Mouse (Mus musculus) kidney, postnatal 4 days (tissue): Measurements from ENCODE around the gene Mansc1.
A peak's percentile ranks its signal among the peaks of the same experiment; 100 is the strongest.

Source experiments
- DNase-seq, 2 experiments: peaks; one replicate each; pipeline ENCODE4 v3.0.0; 2021; ENCODE audit warnings: mixed read lengths in 2 of 2

The Mansc1 gene

DNA sequence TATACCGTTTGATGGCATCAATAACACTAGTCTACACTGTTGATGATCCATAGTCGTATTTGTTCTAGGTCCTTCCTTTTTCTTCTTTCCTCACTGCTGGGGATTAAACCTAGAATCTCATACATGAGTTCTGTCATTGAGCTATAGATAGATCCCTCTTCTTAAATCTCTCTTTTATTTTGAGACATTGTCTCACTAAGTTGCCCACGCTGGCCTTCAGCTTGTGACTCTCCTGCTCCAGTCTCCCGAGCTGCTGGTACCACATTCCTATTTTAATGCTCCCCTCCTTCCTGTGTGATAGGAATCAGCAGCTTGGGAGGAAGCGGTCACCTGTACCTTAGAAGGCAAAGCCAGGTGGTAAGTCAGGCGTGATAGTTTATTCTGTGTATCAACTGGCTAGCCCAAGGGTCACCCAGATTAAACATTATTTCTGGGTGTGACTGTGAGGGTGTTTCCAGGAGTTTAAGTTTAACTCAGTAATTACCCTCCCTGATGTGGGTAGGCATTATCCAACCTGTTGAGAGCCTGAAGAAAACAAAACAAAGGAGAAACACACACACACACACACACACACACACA is 34.5 kb downstream of the Mansc1 start:
- DNase-seq: peak; percentile 37 to 64

DNA sequence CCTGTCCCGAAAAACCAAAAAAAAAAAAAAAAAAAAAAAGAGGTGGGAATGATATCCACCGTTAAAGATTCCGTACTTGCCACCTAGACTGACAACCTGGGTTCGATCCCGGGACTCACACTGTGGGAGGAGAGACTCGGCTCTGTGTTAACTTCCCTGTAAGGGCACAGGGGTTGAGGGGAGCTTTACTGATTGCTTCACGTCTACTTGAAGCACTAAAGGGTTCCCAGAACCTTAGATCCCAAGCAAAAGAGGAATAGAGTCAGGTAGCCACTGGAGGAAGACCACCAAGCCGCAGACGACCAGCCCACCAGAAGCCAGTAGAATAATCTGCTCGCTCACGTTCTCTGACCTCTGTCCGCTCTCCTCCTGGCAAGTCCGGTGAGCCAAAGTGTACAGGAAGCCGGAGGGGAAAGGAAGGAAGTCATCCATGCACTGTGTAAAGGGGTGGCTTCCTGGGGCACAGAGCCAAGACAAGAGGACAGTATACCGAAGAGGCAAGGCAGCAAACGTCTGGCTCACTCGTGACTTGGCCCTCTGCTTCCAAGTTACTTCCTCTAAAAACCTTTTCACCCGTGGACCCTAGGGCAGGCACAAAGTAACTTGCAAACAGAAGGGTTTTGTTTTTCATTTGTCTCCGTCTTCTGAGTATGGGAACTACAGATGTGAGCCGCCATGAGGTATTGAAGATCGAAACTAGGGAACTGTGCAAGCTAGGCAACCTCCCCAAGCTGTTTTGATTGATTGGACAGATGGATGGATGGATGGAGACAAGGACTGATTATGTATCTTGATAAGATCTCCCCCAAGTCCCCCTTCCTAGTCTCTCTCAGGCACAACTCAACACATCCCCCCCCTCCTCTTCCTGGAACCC is 37.5 kb downstream of the Mansc1 start:
- peak; percentile 65 to 78 for DNase-seq

DNA sequence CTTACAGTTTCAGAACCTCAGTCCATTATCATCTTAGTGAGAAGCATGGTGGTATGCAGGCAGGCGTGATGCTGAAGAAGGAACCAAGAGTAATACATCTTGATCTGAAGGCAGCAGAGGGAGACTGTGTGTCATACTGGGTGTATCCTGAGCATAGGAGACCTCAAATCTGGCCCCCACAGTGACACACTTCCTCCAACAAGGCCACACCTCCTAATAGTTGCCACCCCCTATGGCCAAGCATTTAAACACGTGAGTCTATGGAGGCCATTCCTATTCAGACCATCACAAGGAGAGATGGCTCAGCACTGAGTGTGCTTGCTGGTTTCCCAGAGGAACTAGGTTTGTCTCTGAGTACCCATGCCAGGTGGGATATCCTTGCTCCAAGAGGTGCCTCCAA is 40.7 kb downstream of the Mansc1 start:
- no peak for DNase-seq

DNA sequence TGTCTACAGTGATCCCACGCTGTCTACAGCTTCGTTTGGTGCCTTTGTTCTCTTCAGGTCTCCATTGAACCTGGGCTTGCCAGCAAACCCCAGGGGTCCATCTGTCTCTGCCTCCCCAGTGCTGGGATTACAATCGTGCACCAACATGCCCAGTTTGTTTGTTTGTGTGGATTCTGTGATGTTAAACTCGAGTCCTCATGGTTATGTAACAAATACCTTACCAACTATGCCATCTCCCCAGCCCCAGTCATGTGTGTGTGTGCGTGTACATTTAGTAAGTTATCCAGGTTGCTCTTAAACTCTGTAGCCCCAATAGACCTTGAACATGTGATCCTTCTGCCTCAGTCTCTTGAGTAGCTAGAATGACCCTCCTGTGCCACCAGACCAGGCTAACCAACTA is 46.0 kb downstream of the Mansc1 start:
- no peak for DNase-seq

DNA sequence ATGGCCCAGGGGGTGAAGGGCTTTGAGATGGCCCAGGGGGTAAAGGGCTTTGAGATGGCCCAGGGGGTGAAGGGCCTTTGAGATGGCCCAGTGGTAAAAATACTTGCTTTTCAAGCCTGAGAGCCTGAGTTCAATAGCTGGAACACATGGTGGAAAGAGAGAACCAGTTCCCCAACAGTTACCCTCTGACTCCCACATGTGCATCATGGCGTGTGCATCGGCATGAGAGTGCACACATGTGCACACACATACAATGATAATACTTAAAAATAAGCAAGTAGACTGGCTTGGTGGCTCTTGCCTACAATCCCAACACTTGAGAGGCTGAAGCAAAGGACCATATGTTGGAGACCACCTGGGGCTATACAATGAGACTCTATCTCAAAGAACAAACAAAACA is 47.7 kb downstream of the Mansc1 start:
- DNase-seq: no peak

DNA sequence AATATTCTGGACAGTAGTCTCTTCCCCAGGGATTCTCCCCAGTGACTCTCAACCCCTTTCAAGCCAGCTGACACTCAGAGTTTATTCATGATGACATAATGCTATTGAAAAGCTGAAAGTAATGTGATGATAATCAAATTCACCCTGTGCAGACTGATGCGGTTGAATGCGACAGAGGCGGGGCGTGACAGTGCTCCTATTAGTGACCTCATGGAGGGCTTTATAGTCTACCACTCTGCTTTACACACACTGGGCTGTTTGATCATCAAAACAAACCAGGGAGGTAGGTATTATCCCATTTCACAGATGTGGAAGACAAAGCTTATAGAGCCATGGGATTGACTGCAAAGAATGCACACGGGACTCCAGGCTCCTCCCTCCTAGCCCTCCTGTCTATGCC is 50.2 kb downstream of the Mansc1 start:
- DNase-seq: no peak

DNA sequence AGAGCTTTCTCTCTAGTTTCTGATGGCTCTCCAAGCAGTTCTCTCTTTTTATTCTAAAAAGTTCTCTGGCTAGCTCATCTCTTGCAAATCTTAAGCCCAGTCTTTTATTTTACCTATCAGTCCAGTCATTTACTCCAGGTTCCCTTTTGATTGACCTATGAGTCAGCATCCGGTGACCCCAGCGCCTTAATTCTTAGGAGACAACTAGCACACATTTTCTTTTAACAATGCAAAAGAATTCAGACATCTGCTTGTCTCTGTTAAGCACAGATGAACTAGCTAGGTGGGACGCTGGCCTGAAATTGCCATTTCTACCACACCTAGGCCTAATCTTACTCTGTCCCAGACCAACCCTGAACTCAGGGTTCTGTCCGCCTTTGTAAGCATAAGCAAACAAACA is 52.8 kb downstream of the Mansc1 start:
- no peak for DNase-seq

DNA sequence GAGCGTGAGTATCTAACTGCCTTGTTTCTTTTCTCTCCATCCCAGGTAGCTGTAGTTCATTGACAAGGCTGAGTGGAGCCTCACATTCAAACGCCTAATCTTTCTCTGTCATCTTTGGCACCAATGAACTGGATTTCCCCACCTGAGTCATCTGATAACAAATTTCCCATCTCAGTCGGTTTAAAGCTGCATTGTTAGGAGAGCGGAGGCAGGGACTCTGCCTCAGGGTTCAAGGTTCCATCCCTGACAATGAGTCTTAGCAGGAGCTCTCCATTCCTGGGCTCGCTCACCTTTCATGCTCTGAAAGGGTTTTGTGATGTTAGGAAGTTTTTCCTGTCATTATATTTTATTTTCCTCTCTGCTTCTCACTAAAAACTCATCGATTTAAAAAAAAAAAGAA is 54.2 kb downstream of the Mansc1 start:
- DNase-seq: no peak

DNA sequence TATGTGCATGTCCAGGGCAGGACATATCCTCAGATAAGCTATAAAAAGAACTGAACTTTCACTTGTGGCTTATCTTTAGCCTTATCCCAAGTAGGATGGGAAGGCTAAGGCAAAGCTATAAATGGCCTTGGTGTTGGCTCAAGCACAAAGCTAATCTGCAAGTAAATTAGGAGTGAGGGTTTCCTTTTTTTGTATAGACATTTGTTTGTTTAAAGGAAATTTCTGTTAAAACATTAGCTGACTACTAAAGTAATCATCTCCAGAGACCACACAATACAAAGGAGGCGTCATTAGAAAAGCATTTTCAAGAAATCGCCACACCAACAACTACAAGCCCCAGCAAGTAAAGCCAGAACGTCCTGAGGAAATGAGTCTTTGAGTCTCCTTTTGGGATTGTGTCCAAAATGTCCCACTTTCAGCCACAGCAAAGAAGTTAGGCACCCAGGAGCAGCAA is 57.0 kb downstream of the Mansc1 start:
- no peak for DNase-seq

DNA sequence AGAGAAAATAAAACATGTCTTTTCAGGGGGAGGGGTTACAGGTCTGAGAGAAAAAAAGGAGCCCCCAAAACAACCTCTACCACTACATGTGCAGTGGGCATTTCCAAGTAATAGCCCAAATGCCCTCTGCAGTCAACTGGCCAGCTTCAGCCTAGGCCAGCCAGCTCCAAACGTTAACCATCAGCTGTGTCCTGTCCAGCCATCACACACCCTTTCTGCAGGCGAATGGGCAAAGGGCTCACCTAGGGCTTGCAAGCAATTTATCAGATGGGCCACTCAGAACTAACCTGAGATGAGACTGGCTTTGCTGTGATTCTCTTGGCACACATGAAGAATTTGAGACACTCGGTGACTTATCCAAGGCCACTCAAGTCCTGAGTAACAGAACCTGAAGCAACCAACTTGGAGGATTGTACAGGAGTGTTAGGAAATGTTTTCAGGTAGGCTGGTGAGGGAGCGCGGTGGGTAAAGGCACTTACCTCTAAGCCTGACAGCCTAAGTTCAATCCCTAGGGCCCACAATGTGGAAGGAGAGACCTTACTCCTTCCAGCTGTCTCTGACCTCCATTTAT is 64.2 kb downstream of the Mansc1 start:
- DNase-seq: peak in 1 of 2 experiments; percentile 24

DNA sequence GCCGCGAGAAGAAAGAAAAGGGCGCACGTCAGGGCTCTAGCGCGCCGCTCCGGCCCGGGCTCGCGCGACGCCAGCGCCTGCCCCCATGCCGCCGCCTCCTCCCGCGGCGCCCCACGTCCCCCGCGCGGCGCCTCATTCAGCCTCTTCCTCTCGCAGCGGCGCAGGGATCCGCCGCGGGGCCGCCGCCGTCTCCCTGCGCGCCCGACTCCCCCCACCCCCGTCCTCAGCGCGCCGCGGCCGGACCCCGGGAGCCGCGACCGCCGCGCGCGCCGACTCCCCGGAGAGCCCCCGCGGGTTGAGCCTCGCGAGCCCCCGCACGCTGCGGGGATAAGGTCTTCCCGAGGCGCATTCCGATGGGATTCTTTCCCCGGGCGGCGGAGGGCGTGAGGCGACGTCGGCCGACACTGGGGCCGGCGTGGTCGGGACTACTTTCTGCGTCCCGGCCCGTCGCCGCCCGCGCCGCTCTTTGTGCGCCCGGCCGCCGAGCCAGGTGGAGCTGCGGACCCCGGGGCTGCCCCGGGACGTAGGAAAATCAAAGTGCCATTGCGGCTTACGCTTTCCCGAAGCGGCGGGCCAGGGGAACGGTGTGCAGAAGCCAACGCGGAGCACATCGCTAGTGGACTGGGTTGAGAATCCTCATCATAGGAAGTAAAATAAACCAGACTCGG is 65.3 kb downstream of the Mansc1 start, which contains the start of gene Lrp6:
Gene Lrp6 (minus strand): TSS at position 148 of the 668 bp plus-strand sequence.
- DNase-seq: peak; percentile 89 to 94

DNA sequence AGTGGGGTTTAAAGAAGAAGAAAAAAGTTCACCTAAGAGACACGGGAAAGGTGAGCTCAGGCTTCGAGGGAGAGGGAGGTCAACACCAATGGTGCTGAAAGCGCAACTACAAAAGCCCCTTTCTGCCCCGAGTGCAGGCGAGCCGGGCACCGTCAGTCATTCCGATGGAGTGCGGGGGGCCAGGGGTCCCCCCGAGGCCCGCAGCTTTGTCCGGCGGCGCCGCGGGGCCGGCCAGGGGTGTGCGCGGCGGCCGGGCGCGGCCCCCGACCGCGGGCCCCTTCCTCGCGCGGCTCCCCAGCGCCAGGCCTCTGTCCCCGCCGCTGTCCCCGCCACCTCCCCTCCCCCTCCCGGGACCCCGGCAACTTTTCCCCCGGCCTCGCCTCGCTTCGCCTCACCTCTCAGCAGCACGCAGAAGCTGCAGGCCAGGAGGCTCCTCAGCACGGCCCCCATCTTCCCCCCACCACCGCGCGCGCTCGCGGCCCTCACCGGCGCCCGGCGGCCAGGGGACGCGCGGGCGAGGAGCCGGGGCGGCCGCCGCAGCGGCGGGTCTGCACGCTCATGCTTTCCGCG is 66.0 kb downstream of the Mansc1 start:
- no peak for DNase-seq

DNA sequence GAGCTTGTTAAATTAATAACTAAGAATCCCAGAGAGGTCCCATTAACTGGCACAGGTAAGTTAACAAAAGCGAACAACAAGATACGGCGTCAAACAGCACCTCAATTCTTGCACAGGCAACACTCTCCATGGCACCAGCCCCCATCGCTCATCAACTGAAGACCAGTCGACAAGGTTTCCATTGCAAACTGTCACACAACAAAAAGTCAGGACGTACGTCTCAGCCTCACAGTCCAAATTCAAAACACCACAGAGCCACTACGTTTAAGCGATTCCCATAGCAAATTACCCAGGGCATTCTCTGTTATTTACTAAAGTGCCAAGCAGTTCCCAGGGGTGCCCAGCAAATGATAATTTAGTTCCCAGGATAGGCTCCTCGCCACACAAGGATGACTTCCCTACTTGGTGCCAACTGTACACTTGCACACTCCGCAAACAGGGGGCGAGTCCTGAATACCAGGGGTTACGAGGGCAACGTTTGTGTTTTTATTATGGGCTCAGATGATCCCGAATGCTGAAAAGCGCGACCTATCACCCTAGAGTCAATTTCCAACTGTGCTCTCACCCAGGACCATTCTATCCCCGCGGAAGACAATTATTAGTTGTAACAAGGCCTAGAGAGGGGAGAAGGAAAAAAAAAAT is 66.6 kb downstream of the Mansc1 start:
- DNase-seq: peak; percentile 12 to 43

DNA sequence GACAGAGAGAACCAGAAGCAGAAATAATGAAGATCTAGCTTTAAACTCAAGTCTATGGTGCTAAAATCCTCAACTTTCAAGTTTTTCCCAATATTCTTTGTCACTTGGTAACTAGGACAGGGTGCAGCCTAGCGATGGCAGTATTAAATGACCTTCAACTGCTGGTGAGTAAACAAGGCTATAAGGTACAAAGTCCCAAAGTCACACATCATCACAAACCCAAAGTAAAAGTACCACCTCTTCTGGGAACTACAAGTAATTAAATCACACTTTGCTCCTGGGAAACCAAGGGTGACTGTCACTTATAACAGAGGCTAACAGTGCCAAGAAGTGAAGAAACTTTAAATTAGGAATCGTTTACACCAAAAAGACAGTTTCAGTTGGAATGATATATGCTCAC is 67.7 kb downstream of the Mansc1 start:
- DNase-seq: no peak

DNA sequence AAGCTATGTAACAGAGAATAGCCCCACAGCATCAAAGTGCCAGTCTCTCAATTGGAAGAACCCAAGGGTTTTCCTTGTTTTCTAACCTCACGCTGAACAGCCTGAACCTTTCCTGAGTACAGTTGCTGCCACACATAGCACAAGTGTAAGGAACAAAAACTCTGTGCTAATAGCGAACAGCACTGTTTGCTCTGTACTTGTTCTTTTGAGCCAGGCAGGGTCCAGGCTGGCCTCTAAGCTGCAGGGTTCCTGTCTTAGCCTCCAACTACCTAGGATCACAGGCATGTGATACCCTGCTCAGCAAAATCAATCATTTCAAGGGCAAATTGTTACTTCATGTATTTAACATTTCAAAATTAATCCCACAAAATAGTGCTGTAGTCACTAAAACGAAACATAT is 72.7 kb downstream of the Mansc1 start:
- DNase-seq: no peak
